Mouse (Mus musculus): ENCODE measurements around the gene Pax1.

GRCm38 (mm10) chr2:147359716-147360115 lies 2.0 kb upstream of the Pax1 start:
- TF ChIP-seq POLR2A (IDR thresholded peaks at IDR 0.05; ENCODE audit: borderline replicate concordance, control insufficient read depth, low read depth, low read length) (no peak), CTCF (IDR thresholded peaks at IDR 0.05; ENCODE audit: control insufficient read depth, insufficient read depth, low read length) (no peak)
